Mouse (Mus musculus) thymus, postnatal 0 days (tissue): ENCODE data around the gene Elmo1. TPM values are rescaled to one million over a fixed set of nuclear protein-coding genes. Genes with fewer than 3 reads are reported as not detected.

Source experiments
- DNase-seq: peaks from one replicate; pipeline ENCODE4 v3.0.0-alpha.2; 2015; ENCODE audit warnings: low spot score
- polyA plus RNA-seq: library from polyadenylated mRNA; unstranded; fragments of >200 nt; fragmentation: Nextera tagmentation; extraction: Ambion mirVana; gene quantifications from 2 replicates; pipeline ENCODE4 v1.2.1, GENCODE M21; 2015

Gene Elmo1
- polyA plus RNA-seq, 1 experiment from 2014 or later = 32.3 TPM

GRCm38 (mm10) chr13:20205007-20205745 is 114.8 kb downstream of the Elmo1 start:
- DNase-seq = no peak

- DNase-seq = no peak
Observed at GRCm38 (mm10) chr13:20205746-20206145, 115.3 kb downstream of the Elmo1 start.

- peak; percentile 74 for DNase-seq
Observed at GRCm38 (mm10) chr13:20207126-20207525, 116.7 kb downstream of the Elmo1 start.

- no peak for DNase-seq
Observed at GRCm38 (mm10) chr13:20207950-20208642, 117.7 kb downstream of the Elmo1 start.

- DNase-seq = no peak
Observed at GRCm38 (mm10) chr13:20208867-20209266, 118.5 kb downstream of the Elmo1 start.

- no peak for DNase-seq
Observed at GRCm38 (mm10) chr13:20211780-20212179, 121.4 kb downstream of the Elmo1 start.

GRCm38 (mm10) chr13:20212665-20213064 is 122.3 kb downstream of the Elmo1 start:
- no peak for DNase-seq

- DNase-seq = no peak
Observed at GRCm38 (mm10) chr13:20213861-20214260, 123.5 kb downstream of the Elmo1 start.

GRCm38 (mm10) chr13:20217453-20218090 is 127.2 kb downstream of the Elmo1 start:
- DNase-seq = no peak

GRCm38 (mm10) chr13:20218126-20218525 is 127.7 kb downstream of the Elmo1 start:
- DNase-seq = no peak

- no peak for DNase-seq
Observed at GRCm38 (mm10) chr13:20220414-20220813, 130.0 kb downstream of the Elmo1 start.

GRCm38 (mm10) chr13:20227923-20228705 is 137.7 kb downstream of the Elmo1 start:
- no peak for DNase-seq

GRCm38 (mm10) chr13:20231837-20232728 is 141.7 kb downstream of the Elmo1 start:
- DNase-seq = no peak

- no peak for DNase-seq
Observed at GRCm38 (mm10) chr13:20233707-20234106, 143.3 kb downstream of the Elmo1 start.

- no peak for DNase-seq
Observed at GRCm38 (mm10) chr13:20237615-20238014, 147.2 kb downstream of the Elmo1 start.

GRCm38 (mm10) chr13:20238146-20238545 is 147.8 kb downstream of the Elmo1 start:
- DNase-seq = no peak

GRCm38 (mm10) chr13:20238743-20239142 is 148.3 kb downstream of the Elmo1 start:
- no peak for DNase-seq

- DNase-seq = no peak
Observed at GRCm38 (mm10) chr13:20250069-20250668, 159.8 kb downstream of the Elmo1 start.

GRCm38 (mm10) chr13:20254911-20255310 is 164.5 kb downstream of the Elmo1 start:
- no peak for DNase-seq

GRCm38 (mm10) chr13:20255380-20255779 is 165.0 kb downstream of the Elmo1 start:
- DNase-seq = no peak
